Mouse (Mus musculus) heart, adult 10 weeks (tissue): Measurements from ENCODE around the gene Gm29644. TPM values are rescaled to one million over a fixed set of nuclear protein-coding genes. Genes with fewer than 3 reads are reported as not detected.

Experiments used
- polyA plus RNA-seq: library from polyadenylated mRNA; stranded (reverse); fragments of 350-450 nt; fragmentation: Illumina TruSeq; extraction: RNeasy Lipid Tissue Mini Kit (QIAGEN cat#74804); gene quantifications from one replicate; pipeline ENCODE4 v1.2.3, GENCODE M21; 2014; ENCODE audit warnings: low read depth, low replicate concordance

Gene Gm29644
- polyA plus RNA-seq = not detected

DNA sequence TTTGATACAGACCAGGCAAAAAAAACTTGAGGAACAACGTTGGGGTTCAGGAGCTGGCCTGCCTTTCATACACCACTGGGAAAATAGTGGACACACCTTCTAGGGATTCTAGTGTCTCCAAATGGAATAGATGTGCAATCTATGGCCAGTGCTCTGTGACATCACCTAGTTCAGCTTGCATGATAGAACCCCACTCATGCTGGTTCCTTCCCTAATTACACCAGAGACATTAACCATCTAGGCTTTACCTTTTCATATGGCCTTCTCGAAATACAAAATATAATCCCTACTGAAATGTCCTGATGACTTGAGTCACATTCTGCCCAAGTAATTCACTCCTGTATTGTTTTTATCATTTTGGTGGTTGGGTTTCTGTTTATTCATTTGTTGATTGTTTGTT lies at the start of gene Gm29644, which contains the start of gene Gm29423:
Gm29644 (minus strand) TSS at position 157 of the 400 bp plus-strand sequence.
Gm29423 (minus strand) TSS at position 101 of the 400 bp plus-strand sequence.

DNA sequence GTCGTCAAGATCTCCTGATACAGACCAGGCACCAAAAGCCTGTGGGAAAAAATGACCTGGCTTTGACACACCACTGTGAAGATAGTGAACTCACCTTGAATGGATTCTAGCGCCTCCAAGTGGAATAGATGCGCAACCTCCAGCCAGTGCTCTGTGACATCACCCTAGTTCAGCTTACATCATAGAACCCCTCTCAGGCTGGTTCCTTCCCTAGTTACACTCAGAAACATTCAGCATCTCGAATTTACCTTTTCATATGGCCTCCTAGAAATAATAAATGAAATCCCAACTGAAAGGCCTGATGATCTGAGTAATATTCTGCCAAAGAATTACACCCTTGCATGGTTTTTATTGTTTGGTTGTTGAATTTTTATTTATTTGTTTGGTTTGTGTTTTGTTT lies 29.6 kb downstream of the Gm29644 start, which contains the start of gene Gm21118:
Gm21118 (minus strand) TSS at position 101 of the 400 bp plus-strand sequence.

Other genes with a start within 250 kb of the Gm29644 start
- gene Gm21118, start 29.7 kb downstream of the Gm29644 start, polyA plus RNA-seq = not detected
- not detected for gene Gm29423, start 56 bp downstream of the Gm29644 start, polyA plus RNA-seq
- gene Gm20888, start 138.5 kb upstream of the Gm29644 start, polyA plus RNA-seq = not detected